Mouse (Mus musculus) kidney, adult 11 months (tissue): ENCODE measurements around the gene Ptpre.
"Not testable (repeated sequence)": the region's sequence is repeated elsewhere in the genome, so short reads cannot be mapped to it uniquely, and the experiment has no call there.

Source experiments
- DNase-seq: peaks from one replicate; pipeline ENCODE4 v3.0.0; 2022

The Ptpre gene

GRCm38 (mm10) chr7:135609028-135609427, 71.7 kb downstream of the Ptpre start:
- no peak for DNase-seq

- DNase-seq: peak; percentile 11
Measured at GRCm38 (mm10) chr7:135609655-135610054, 72.4 kb downstream of the Ptpre start.

GRCm38 (mm10) chr7:135612276-135612675, 75.0 kb downstream of the Ptpre start:
- DNase-seq: no peak

- no peak for DNase-seq
Measured at GRCm38 (mm10) chr7:135612801-135613200, 75.5 kb downstream of the Ptpre start.

GRCm38 (mm10) chr7:135613380-135613779, 76.1 kb downstream of the Ptpre start:
- no peak for DNase-seq

GRCm38 (mm10) chr7:135614892-135615291, 77.6 kb downstream of the Ptpre start:
- DNase-seq: no peak

GRCm38 (mm10) chr7:135616479-135616878, 79.2 kb downstream of the Ptpre start:
- DNase-seq: not testable (repeated sequence)

- DNase-seq: no peak
Measured at GRCm38 (mm10) chr7:135617776-135618175, 80.5 kb downstream of the Ptpre start.

- DNase-seq: no peak
Measured at GRCm38 (mm10) chr7:135621649-135622048, 84.4 kb downstream of the Ptpre start.

GRCm38 (mm10) chr7:135622241-135622640, 85.0 kb downstream of the Ptpre start:
- no peak for DNase-seq

- no peak for DNase-seq
Measured at GRCm38 (mm10) chr7:135624854-135625253, 87.6 kb downstream of the Ptpre start.

- DNase-seq: no peak
Measured at GRCm38 (mm10) chr7:135628363-135628762, 91.1 kb downstream of the Ptpre start.

GRCm38 (mm10) chr7:135629019-135629418, 91.7 kb downstream of the Ptpre start:
- no peak for DNase-seq

GRCm38 (mm10) chr7:135631776-135632552, 94.7 kb downstream of the Ptpre start:
- peak; percentile 59 for DNase-seq

- DNase-seq: no peak
Measured at GRCm38 (mm10) chr7:135632716-135633258, 95.5 kb downstream of the Ptpre start.

- no peak for DNase-seq
Measured at GRCm38 (mm10) chr7:135634851-135635624, 97.8 kb downstream of the Ptpre start.

GRCm38 (mm10) chr7:135637406-135637980, 100.2 kb downstream of the Ptpre start:
- no peak for DNase-seq

GRCm38 (mm10) chr7:135639361-135639760, 102.1 kb downstream of the Ptpre start:
- DNase-seq: no peak

- DNase-seq: no peak
Measured at GRCm38 (mm10) chr7:135641698-135642507, 104.6 kb downstream of the Ptpre start.

GRCm38 (mm10) chr7:135644452-135644851, 107.2 kb downstream of the Ptpre start:
- no peak for DNase-seq

- DNase-seq: no peak
Measured at GRCm38 (mm10) chr7:135646976-135647375, 109.7 kb downstream of the Ptpre start.

- no peak for DNase-seq
Measured at GRCm38 (mm10) chr7:135648821-135649220, 111.5 kb downstream of the Ptpre start.

- DNase-seq: no peak
Measured at GRCm38 (mm10) chr7:135649306-135649705, 112.0 kb downstream of the Ptpre start.
